Comparison of ENCODE assay signal across 8 mouse cellular contexts in genomic region chr3:54735247-54736046, GRCm38 (mm10). TPM values are rescaled to one million over a fixed set of nuclear protein-coding genes. Genes with fewer than 3 reads are reported as not detected.
DNase-seq lines count a peak whose midpoint lies in the region; ATAC-seq and TF ChIP-seq lines count a peak whose summit lies in the region.

Gene Exosc8 (minus strand): TSS chr3:54735393.
Gene Alg5 (plus strand): TSS chr3:54735539.

- peak; percentile 95 for TF ChIP-seq CTCF in G1E (IDR thresholded peaks at IDR 0.05; ENCODE audit: low read depth, low read length)
- TF ChIP-seq CTCF in cerebellum, adult 2 months (IDR thresholded peaks at IDR 0.05; ENCODE audit: borderline replicate concordance, insufficient read depth, low read depth, low read length): peak; percentile 87
- peak; percentile 76 for TF ChIP-seq CTCF in lung, embryonic 14.5 days (IDR thresholded peaks at IDR 0.05; ENCODE audit: low read depth)

- H3K4me2 ChIP-seq in lung, embryonic 14.5 days: peak within 1 kb of the TSS; percentile 68

- H3K36me3 ChIP-seq in G1E (replicated peaks): peaks cover 60% of the 10 kb centered on the region
- H3K36me3 ChIP-seq in lung, embryonic 14.5 days (ENCODE audit: insufficient read depth): peaks cover 40% of the 10 kb centered on the region

- H3K4me1 ChIP-seq in G1E (ENCODE audit: insufficient read depth, low read depth, low read length): peaks cover 32% of the 10 kb centered on the region
- H3K4me1 ChIP-seq in cerebellum, adult 2 months (ENCODE audit: control insufficient read depth, insufficient read depth, low read length): no peaks in the 10 kb centered on the region
- H3K4me1 ChIP-seq in lung, embryonic 14.5 days (ENCODE audit: insufficient read depth): no peaks in the 10 kb centered on the region

- TF ChIP-seq POLR2A in cerebellum, adult 2 months (IDR thresholded peaks at IDR 0.05; ENCODE audit: borderline replicate concordance, insufficient read depth, low read length): peak; percentile 55

- WGBS in cerebellum, adult 2 months: under 1% methylated on average over 63 of the region's 65 CpGs
- WGBS in lung, embryonic 14.5 days: under 1% methylated on average over 65 of the region's 65 CpGs

- peak within 1 kb of the TSS; percentile 100 for H3K27ac ChIP-seq in cerebellum, adult 2 months (ENCODE audit: insufficient read depth, low read length)
- peak within 1 kb of the TSS; percentile 99 for H3K27ac ChIP-seq in lung, embryonic 14.5 days (ENCODE audit: low read depth)

- H3K4me3 ChIP-seq in G1E (ENCODE audit: low read depth, low read length): peak within 1 kb of the TSS; percentile 98
- peak within 1 kb of the TSS; percentile 95 for H3K4me3 ChIP-seq in cerebellum, adult 2 months (replicated peaks; ENCODE audit: insufficient read depth, low read depth, low read length)
- H3K4me3 ChIP-seq in lung, embryonic 14.5 days (ENCODE audit: low read depth, low read length): peak within 1 kb of the TSS; percentile 89

- peak within 1 kb of the TSS; percentile 94 for H3K9ac ChIP-seq in lung, embryonic 14.5 days

- DNase-seq in G1E (ENCODE audit: low spot score): peak; percentile 78
- peak; percentile 89 to 97 for DNase-seq in cerebellum, adult 2 months
- peak; percentile 74 for DNase-seq in forelimb bud, embryonic 11.5 days (ENCODE audit: low read depth, low spot score)
- peak; percentile 96 for DNase-seq in heart, postnatal 4 days
- DNase-seq in layer of hippocampus, adult 8-10 months (ENCODE audit: low spot score in 2 of 2): peak; percentile 74 to 88
- DNase-seq in lung, embryonic 14.5 days: peak; percentile 88
- DNase-seq in thymus, adult 18-20 months: peak; percentile 78 to 79

- no peaks in the 10 kb centered on the region for H3K27me3 ChIP-seq in G1E (ENCODE audit: insufficient read depth, low read length)
- no peaks in the 10 kb centered on the region for H3K27me3 ChIP-seq in cerebellum, adult 2 months (ENCODE audit: control insufficient read depth, insufficient read depth, low read length)
- no peaks in the 10 kb centered on the region for H3K27me3 ChIP-seq in lung, embryonic 14.5 days (ENCODE audit: insufficient read depth, low read length)

- 0 out of 2 replicates have a peak, but pooled peaks have one; percentile 11 for ATAC-seq in G1E (ENCODE audit: extremely low read depth, insufficient number of reproducible peaks, low FRiP score, poor library complexity, severe bottlenecking)
- peak; percentile 92 for ATAC-seq in lung, embryonic 14.5 days (ENCODE audit: insufficient read depth)
- ATAC-seq in neutrophil, adult 5-6 weeks (ENCODE audit: extremely low read depth, insufficient number of reproducible peaks, low FRiP score, poor library complexity, severe bottlenecking): peak; percentile 66

- no peaks in the 10 kb centered on the region for H3K9me3 ChIP-seq in G1E (replicated peaks)
- no peaks in the 10 kb centered on the region for H3K9me3 ChIP-seq in lung, embryonic 14.5 days (ENCODE audit: low read depth, low read length)

RNA-seq across cellular contexts. Expression of gene Exosc8, which starts in this region (rescaled TPM):
- total RNA-seq in G1E (2014; fragmentation: Nextera tagmentation) (207 and 225 TPM in 2 replicates), G1E (2017) (255 and 274 TPM in 2 replicates)
- 49.4 and 57.9 TPM in 2 replicates for polyA plus RNA-seq in G1E (2012)
- 42.6 TPM in 2 replicates for polyA plus RNA-seq in cerebellum, adult 2 months (2012; rRNA removed)
- 10 to 100 TPM; 40.3 to 44.7 TPM for total RNA-seq in heart, postnatal 4 days (2021)
- 10 to 100 TPM; 30.2 to 39.8 (median 36.8) TPM for total RNA-seq in layer of hippocampus, adult 8-10 months (2022)
- 149 and 154 TPM in 2 replicates for polyA plus RNA-seq in lung, embryonic 14.5 days (2014; fragmentation: Nextera tagmentation; extraction: Ambion mirVana)
- total RNA-seq in neutrophil, adult 5-6 weeks (2017): 75.8 and 93.7 TPM in 2 replicates

RNA-seq across cellular contexts. Expression of gene Alg5, which starts in this region (rescaled TPM):
- total RNA-seq in G1E (2014; fragmentation: Nextera tagmentation): 26.1 and 33.9 TPM in 2 replicates
- total RNA-seq in G1E (2017): 20.3 and 22.5 TPM in 2 replicates
- polyA plus RNA-seq in G1E (2012): 1.7 and 1.8 TPM in 2 replicates
- 25.9 and 26.0 TPM in 2 replicates for polyA plus RNA-seq in cerebellum, adult 2 months (2012; rRNA removed)
- 10 to 100 TPM; 19.2 to 24.0 TPM for total RNA-seq in heart, postnatal 4 days (2021)
- 10 to 100 TPM; 19.4 to 24.4 (median 21.6) TPM for total RNA-seq in layer of hippocampus, adult 8-10 months (2022)
- 50.7 and 57.1 TPM in 2 replicates for polyA plus RNA-seq in lung, embryonic 14.5 days (2014; fragmentation: Nextera tagmentation; extraction: Ambion mirVana)
- 21.2 and 23.9 TPM in 2 replicates for total RNA-seq in neutrophil, adult 5-6 weeks (2017)

Comparison
In these comparisons a context has a peak if more than half of its experiments do, and no peak if none do; other contexts are left out.
1. Peak in every context shown above with its lines: DNase-seq, ATAC-seq, H3K4me3 ChIP-seq and H3K27ac ChIP-seq.
2. ATAC-seq: peak in every context shown above with its lines; median percentile 92 in lung, embryonic 14.5 days; 66 in neutrophil, adult 5-6 weeks; 11 in G1E.